Mouse (Mus musculus) heart, embryonic 13.5 days (tissue): Measurements from ENCODE around the gene Sfrp2. TPM values are rescaled to one million over a fixed set of nuclear protein-coding genes. Genes with fewer than 3 reads are reported as not detected.

ENCODE experiments used
- ATAC-seq: fragments of 200-750 bp; cut with Nextera tagmentation; 2 replicates; pipeline ENCODE4 v1.8.0; 2017; ENCODE audit warnings: moderate TSS enrichment; ENCODE audit not compliant: insufficient number of reproducible peaks, low FRiP score, low TSS enrichment; ENCODE audit errors: extremely low read depth
- H3K27ac ChIP-seq: fragments of 300-500 bp; sonication (generic); replicated peaks from 2 replicates; pipeline ENCODE4 v1.5.1; 2015; ENCODE audit warnings: moderate library complexity, mild to moderate bottlenecking, inconsistent platforms
- H3K27me3 ChIP-seq: fragments of 300-500 bp; sonication (generic); replicated peaks from 2 replicates; pipeline ENCODE4 v1.6.1; 2015; ENCODE audit warnings: mild to moderate bottlenecking, inconsistent platforms
- H3K36me3 ChIP-seq: fragments of 300-500 bp; sonication (generic); 2 replicates; pipeline ENCODE4 v1.6.1; 2015; ENCODE audit warnings: mild to moderate bottlenecking, inconsistent platforms
- H3K4me1 ChIP-seq: fragments of 300-500 bp; sonication (generic); 2 replicates; pipeline ENCODE4 v1.6.1; 2015; ENCODE audit warnings: inconsistent platforms
- H3K4me2 ChIP-seq: fragments of 300-500 bp; sonication (generic); 2 replicates; pipeline ENCODE4 v1.6.1; 2015; ENCODE audit warnings: inconsistent platforms, mild to moderate bottlenecking, moderate library complexity
- H3K4me3 ChIP-seq: fragments of 300-500 bp; sonication (generic); 2 replicates; pipeline ENCODE4 v1.5.1; 2015; ENCODE audit warnings: moderate library complexity, mild to moderate bottlenecking, inconsistent platforms
- H3K9ac ChIP-seq: fragments of 300-500 bp; sonication (generic); 2 replicates; pipeline ENCODE4 v1.6.1; 2015; ENCODE audit warnings: inconsistent platforms, mild to moderate bottlenecking, moderate library complexity
- H3K9me3 ChIP-seq: fragments of 300-500 bp; sonication (generic); 2 replicates; pipeline ENCODE4 v1.6.1; 2016; ENCODE audit warnings: inconsistent platforms
- WGBS: fragments of 180-500 bp; shearing (Covaris S2); methylation state at CpG from one replicate; pipeline ENCODE4 v1.1.7; 2015; ENCODE audit warnings: mixed read lengths; 5-methylcytosine and 5-hydroxymethylcytosine counted together
- polyA plus RNA-seq: library from polyadenylated mRNA; unstranded; fragments of >200 nt; fragmentation: Nextera tagmentation; extraction: Ambion mirVana; gene quantifications from 2 replicates; pipeline ENCODE4 v1.2.1, GENCODE M21; 2015

The Sfrp2 gene
- polyA plus RNA-seq, 1 experiment from 2014 or later: 194 TPM

- WGBS: 82% methylated on average over 18 of the region's 18 CpGs
These were observed 7.2 kb downstream of the Sfrp2 start for GRCm38 (mm10) chr3:83773281-83773680.

GRCm38 (mm10) chr3:83775403-83775802, 9.3 kb downstream of the Sfrp2 start:
- 75% methylated on average over 9 of the region's 9 CpGs for WGBS
- H3K4me1 ChIP-seq: peaks cover 5% of the 10 kb centered on the region
- no peaks in the 10 kb centered on the region for H3K27me3 ChIP-seq
- no peak overlapping the region; the same call in 1 of the 2 replicates for H3K9ac ChIP-seq
- no peak overlapping the region for H3K4me3 ChIP-seq
- no peak overlapping the region for H3K27ac ChIP-seq
- ATAC-seq: no peak
- peaks cover 10% of the 10 kb centered on the region; the same call in 1 of the 2 replicates for H3K36me3 ChIP-seq
- H3K9me3 ChIP-seq: no peaks in the 10 kb centered on the region
- H3K4me2 ChIP-seq: no peak overlapping the region

More at GRCm38 (mm10) chr3:83773281-83773680, 7.2 kb downstream of the Sfrp2 start:
- Histone ChIP-seq H3K4me1 (peaks cover 5% of the 10 kb centered on the region), H3K4me2 (no peak overlapping the region), H3K27ac (no peak overlapping the region), H3K4me3 (no peak overlapping the region), H3K9me3 (no peaks in the 10 kb centered on the region), H3K36me3 (peaks cover 10% of the 10 kb centered on the region; the same call in 1 of the 2 replicates), H3K27me3 (peaks cover 12% of the 10 kb centered on the region), H3K9ac (no peak overlapping the region)
- ATAC-seq: no peak

DNA sequence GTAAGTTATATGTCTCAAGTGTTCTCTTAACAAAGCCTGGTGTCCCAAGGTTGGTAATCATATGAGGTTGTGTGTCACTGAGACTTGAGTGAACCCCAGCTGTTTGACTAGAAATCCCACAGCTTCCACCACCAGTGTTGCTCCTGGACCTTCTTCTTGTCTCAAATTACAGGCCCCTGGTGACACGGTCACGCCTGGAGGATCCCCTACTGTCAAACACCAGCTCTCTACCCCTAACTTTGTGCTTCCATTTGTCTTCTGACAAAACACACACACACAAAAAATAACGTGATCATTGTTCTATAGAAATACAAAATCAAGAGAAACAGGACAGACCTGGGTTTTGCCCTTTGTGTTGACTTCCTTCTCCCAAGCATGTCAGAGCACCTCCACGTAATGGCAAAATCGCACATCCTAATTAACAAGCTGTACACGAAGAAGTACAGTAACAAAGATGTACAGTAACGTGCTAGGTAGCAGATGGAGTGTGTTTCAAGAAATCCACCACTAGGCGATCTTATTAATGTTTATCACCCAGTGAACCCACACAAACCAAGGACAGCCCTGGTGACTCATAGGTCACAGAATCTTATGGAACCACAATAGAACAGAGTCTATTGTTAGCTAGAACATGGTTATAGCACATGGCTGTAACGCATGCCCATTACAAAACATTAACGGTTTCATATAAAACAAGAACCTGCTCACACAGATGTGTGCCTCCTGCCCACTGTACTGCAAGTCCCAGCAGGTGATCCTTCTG, 15.5 kb downstream of the Sfrp2 start:
- no peak overlapping the region for H3K27ac ChIP-seq
- WGBS: 75% methylated on average over 10 of the region's 10 CpGs

DNA sequence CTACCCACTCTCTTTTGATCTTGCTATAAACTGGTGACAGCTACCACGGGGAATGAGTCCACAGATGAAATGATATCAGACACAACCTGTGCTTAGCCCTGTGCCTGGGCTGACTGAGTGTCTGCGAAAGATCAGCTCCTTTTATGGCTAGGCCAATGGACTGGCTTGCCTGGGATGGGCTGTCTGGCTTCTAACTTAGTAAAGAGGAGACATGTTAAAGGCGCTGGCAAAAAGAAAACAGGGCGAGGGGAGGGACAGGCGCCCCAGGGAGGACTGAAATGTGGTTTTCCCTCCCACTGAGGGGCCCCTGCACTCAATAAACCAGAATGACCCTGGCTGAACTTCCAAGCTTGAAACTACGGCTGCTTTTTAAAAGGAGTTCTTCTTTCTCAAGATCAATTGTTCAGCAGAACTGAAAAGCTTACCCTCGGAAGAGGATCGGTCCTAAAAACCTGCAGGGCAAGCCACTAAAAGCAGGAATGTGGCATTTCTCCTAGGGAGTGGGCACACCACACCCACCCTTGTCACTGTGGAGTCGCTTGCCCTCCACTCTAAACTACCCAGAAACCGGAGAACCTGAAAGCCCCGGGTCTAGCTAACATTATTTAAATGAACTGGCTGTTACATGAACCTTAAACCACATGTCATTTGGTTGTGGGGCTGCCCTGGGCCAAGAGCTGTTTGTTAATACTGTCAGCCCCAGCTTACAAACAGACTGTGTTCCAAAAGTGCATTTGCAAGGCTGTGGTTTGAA, 17.8 kb downstream of the Sfrp2 start:
- H3K4me3 ChIP-seq: no peak overlapping the region; the same call in 1 of the 2 replicates
- H3K27me3 ChIP-seq: peaks cover 9% of the 10 kb centered on the region
- peak overlapping the region; percentile 50 for H3K4me2 ChIP-seq
- no peaks in the 10 kb centered on the region for H3K36me3 ChIP-seq
- H3K27ac ChIP-seq: peak overlapping the region; percentile 65
- H3K4me1 ChIP-seq: peaks cover 16% of the 10 kb centered on the region
- peak overlapping the region; percentile 65 for H3K9ac ChIP-seq
- H3K9me3 ChIP-seq: no peaks in the 10 kb centered on the region
- peak; percentile 25; the same call in 1 of the 2 replicates for ATAC-seq
- 30% methylated on average over 11 of the region's 11 CpGs for WGBS

More for the DNA sequence above, 15.5 kb downstream of the Sfrp2 start:
- Histone ChIP-seq H3K9me3 (no peaks in the 10 kb centered on the region), H3K4me1 (peaks cover 16% of the 10 kb centered on the region), H3K27me3 (no peaks in the 10 kb centered on the region), H3K4me2 (no peak overlapping the region), H3K36me3 (no peaks in the 10 kb centered on the region), H3K4me3 (no peak overlapping the region), H3K9ac (no peak overlapping the region)
- no peak for ATAC-seq

DNA sequence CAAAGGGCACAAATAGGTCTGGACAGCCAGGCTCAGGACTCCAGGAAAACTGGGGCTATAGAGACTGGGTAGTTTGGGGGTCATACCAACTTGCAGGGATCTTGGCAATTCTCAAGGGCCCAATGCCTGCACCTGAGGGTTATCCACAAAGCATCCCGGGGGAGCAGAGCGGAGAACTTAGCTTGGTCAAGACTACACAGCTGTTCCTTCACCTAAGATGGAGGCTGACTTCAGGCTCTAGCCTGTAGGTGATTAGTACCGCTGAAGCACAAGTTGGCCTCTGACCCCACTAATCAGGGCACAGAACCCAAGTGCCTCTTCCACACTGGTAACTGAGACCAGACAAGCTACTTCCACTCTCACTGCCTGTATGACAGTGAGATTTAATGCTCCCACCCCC, 18.6 kb downstream of the Sfrp2 start:
- Histone ChIP-seq H3K4me1 (peaks cover 16% of the 10 kb centered on the region), H3K27me3 (peaks cover 16% of the 10 kb centered on the region), H3K9me3 (no peaks in the 10 kb centered on the region), H3K27ac (no peak overlapping the region), H3K4me2 (no peak overlapping the region), H3K9ac (no peak overlapping the region), H3K36me3 (no peaks in the 10 kb centered on the region), H3K4me3 (no peak overlapping the region)
- ATAC-seq: no peak
- WGBS: 73% methylated on average over 3 of the region's 3 CpGs

DNA sequence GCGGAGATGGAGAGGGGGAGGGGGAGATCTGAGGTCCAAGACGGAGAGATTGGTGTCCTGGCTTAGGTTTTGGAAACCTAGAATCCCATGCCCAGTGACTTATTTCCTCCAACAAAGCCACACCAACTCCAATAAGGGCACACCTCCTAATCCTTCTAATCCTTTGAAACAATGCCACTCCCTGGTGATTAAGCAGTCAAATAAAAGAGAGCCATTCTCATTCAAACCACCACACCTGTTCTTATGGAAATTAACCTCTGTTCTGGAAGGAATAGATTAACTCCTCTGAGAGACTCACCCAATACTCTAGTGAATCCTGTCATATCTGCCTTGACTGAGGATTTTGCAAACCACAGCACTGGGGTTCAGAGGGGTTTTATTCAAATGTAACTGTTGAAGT, 21.0 kb downstream of the Sfrp2 start:
- H3K4me2 ChIP-seq: no peak overlapping the region
- peaks cover 16% of the 10 kb centered on the region for H3K4me1 ChIP-seq
- H3K9me3 ChIP-seq: no peaks in the 10 kb centered on the region
- no peak overlapping the region for H3K4me3 ChIP-seq
- WGBS: 74% methylated on average over 2 of the region's 2 CpGs
- H3K36me3 ChIP-seq: no peaks in the 10 kb centered on the region
- H3K9ac ChIP-seq: no peak overlapping the region
- no peak for ATAC-seq
- peaks cover 16% of the 10 kb centered on the region for H3K27me3 ChIP-seq
- H3K27ac ChIP-seq: no peak overlapping the region

DNA sequence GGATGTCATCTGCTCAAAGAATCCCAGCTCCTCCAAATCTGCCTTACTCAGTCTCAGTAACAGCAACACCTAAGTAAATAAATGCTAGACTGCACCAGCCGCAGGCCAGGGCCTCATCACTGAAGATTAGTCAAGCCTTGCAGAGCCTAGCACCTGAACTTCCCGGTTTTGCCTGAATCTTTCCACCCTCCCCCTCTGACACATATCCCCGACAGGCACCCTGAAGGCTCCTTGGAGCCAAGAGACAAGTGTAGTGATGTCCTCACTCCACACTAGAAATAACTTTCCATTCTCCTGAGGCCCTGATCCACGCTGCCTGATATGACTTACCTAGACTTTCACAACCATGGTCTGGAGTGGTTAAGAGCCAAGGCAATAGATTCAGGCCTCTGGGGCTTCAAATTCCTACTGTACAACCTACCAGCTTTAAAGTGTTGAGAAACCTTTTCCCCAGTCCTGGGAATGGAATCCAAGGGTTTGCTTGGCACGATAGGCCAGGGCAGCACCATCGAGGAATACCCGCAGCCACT, 21.7 kb downstream of the Sfrp2 start:
- H3K4me1 ChIP-seq: peaks cover 16% of the 10 kb centered on the region
- no peak overlapping the region for H3K27ac ChIP-seq
- H3K36me3 ChIP-seq: no peaks in the 10 kb centered on the region
- ATAC-seq: no peak
- H3K27me3 ChIP-seq: peaks cover 16% of the 10 kb centered on the region
- H3K9ac ChIP-seq: no peak overlapping the region
- H3K9me3 ChIP-seq: no peaks in the 10 kb centered on the region
- 79% methylated on average over 7 of the region's 7 CpGs for WGBS
- no peak overlapping the region for H3K4me3 ChIP-seq
- H3K4me2 ChIP-seq: no peak overlapping the region

DNA sequence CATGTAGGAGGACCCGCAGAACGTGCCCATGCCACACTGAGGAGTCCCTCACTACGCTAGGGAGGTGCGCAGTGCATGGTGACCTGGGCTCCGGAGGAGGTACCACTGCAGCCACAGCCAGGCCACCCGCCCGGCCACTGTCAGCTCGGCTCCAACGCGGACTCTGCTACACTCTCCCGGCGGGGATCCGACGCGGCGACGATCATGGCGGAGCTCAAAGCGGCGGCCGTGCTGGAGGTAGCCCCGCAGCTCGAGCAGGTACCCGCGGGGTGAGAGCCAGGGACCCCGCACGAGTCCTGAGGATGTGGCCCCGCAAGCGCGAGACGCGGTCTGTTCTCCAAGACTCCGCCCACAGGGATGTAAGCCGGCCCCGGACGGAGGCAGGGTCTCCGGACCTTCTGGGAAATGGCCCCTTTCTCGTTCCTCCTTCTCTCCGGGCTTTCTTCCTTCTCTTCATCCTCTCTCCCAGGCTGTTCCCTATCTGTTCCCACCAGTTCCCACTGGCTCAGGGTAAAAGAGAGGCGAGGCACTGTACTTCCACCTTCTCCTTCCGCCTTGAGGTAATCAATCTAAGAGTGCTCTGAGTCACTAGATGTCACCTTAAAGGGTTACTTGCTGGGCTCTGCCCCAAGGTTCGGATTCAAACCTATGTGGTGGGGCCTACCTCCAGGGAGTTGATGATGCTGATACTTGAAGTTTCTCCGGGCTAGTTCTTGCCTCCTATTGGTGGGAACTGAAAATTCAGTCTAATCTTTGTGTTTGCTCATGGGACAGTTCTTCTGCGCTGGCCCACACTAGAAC, 23.7 kb downstream of the Sfrp2 start:
- Histone ChIP-seq H3K27me3 (peaks cover 16% of the 10 kb centered on the region), H3K4me1 (peaks cover 2% of the 10 kb centered on the region), H3K4me3 (peak overlapping the region; percentile 66), H3K36me3 (no peaks in the 10 kb centered on the region), H3K9ac (peak overlapping the region; percentile 78), H3K4me2 (peak overlapping the region; percentile 81), H3K27ac (no peak overlapping the region), H3K9me3 (no peaks in the 10 kb centered on the region)
- 2% methylated on average over 44 of the region's 44 CpGs for WGBS
- no peak for ATAC-seq

DNA sequence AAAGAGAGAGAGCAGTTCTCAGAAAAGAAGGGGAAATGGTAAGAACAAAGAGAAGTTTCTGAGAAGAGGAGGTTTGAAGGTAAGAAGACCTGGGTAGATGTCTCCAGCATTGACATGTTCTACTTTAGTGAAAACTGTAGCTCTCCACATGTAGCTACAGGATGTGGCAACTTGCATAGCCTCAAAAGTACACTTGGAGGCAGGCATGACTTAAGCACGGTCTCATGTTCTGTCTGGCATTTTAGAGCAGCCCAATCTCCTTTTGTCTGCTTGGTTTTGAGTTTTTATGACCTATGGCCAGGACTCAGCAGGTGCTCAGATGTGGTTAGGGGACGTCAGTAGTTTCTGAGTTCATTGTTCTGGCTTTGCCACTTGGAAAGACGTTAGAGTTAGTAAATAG, 25.3 kb downstream of the Sfrp2 start:
- no peak overlapping the region for H3K4me2 ChIP-seq
- no peaks in the 10 kb centered on the region for H3K36me3 ChIP-seq
- ATAC-seq: no peak
- H3K27ac ChIP-seq: no peak overlapping the region
- no peak overlapping the region for H3K9ac ChIP-seq
- H3K9me3 ChIP-seq: no peaks in the 10 kb centered on the region
- no peak overlapping the region for H3K4me3 ChIP-seq
- H3K27me3 ChIP-seq: peaks cover 16% of the 10 kb centered on the region
- no peaks in the 10 kb centered on the region; the same call in 1 of the 2 replicates for H3K4me1 ChIP-seq
- 71% methylated on average over 3 of the region's 3 CpGs for WGBS

GRCm38 (mm10) chr3:83797098-83797497, 31.0 kb downstream of the Sfrp2 start:
- Histone ChIP-seq H3K4me1 (no peaks in the 10 kb centered on the region), H3K4me3 (no peak overlapping the region)

GRCm38 (mm10) chr3:83797828-83798227, 31.7 kb downstream of the Sfrp2 start:
- WGBS: 7% methylated on average over 10 of the region's 10 CpGs
- Histone ChIP-seq H3K4me1 (no peaks in the 10 kb centered on the region), H3K4me3 (no peak overlapping the region), H3K27me3 (no peaks in the 10 kb centered on the region; the same call in 1 of the 2 replicates), H3K9me3 (no peaks in the 10 kb centered on the region), H3K36me3 (no peaks in the 10 kb centered on the region), H3K9ac (no peak overlapping the region), H3K27ac (no peak overlapping the region), H3K4me2 (peak overlapping the region; percentile 35)
- ATAC-seq: no peak

More at GRCm38 (mm10) chr3:83797098-83797497, 31.0 kb downstream of the Sfrp2 start:
- 74% methylated on average over 6 of the region's 6 CpGs for WGBS
- Histone ChIP-seq H3K4me2 (no peak overlapping the region), H3K9ac (no peak overlapping the region), H3K36me3 (no peaks in the 10 kb centered on the region), H3K27ac (no peak overlapping the region), H3K9me3 (no peaks in the 10 kb centered on the region), H3K27me3 (no peaks in the 10 kb centered on the region; the same call in 1 of the 2 replicates)
- ATAC-seq: no peak
